Mouse (Mus musculus): ENCODE data around the gene Ptges3l.

DNA sequence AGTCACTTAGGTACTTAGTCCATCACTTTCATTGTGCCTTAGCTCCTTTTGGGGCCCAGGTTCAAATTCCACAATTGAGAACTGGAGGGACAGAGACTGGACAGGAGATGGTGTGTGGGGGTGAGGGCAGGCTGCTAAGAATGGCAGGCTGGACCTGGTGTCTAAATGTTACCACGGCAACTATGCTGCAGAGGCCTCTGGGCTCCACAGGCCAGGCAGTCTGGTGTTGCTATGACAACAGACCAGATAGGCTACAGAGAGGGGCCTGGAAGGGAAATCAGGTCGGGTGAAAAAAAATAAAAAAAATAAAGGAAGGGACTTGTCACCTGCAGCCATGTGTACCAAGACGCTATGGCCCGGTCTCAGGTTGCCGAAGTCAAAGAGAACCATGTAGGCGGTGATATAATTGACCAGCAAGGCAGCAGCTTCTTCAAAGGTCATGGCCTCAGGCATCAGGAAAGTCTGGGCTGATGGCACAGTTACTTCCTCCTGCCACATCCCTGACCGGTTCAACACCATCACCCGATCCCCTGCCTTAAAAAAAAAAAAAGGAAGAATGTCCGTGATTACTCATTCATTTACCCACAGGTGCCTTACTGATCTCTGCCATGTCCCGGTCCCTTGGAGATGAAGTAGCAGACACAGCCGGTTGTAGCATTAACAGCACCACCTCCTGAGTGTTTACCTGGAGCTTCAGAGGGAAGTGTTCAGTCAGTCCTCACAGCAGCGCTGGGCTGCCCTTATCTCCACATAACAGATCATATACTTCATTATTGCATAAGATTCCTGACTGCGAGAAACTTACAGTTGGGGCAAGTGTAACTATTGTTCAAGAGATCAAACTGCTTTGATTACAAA, 37.7 kb upstream of the Ptges3l start:
- TF ChIP-seq CTCF (IDR thresholded peaks at IDR 0.05; ENCODE audit: low read depth, low read length): no peak
- no peak for TF ChIP-seq POLR2AphosphoS5 (IDR thresholded peaks at IDR 0.05; ENCODE audit: insufficient replicate concordance, low read depth, low read length)
- TF ChIP-seq TAL1 (conservative IDR thresholded peaks at IDR 0.05; ENCODE audit: low read depth, low read length): peak; percentile 80

All from G1E (cell line).